Mouse (Mus musculus) myocyte (in vitro differentiated cells): Measurements from ENCODE around the gene Atad3a.

ENCODE experiments used
- E2F4 ChIP-seq: IDR thresholded peaks from one replicate; pipeline ENCODE4 v1.6.1; 2011; ENCODE audit warnings: mild to moderate bottlenecking, control low read depth, moderate library complexity; ENCODE audit not compliant: insufficient read depth
- MAX ChIP-seq: IDR thresholded peaks from one replicate; pipeline ENCODE4 v1.6.1; 2011; ENCODE audit warnings: low read depth, mild to moderate bottlenecking, control low read depth
- MYOG ChIP-seq, 3 experiments: IDR thresholded peaks; one replicate each; pipeline ENCODE4 v1.6.1; 2011; ENCODE audit warnings: control low read depth in 2 of 3, low read depth in 2 of 3, mild to moderate bottlenecking in 2 of 3; ENCODE audit not compliant: insufficient read length in 2 of 3, control insufficient read depth in 1 of 3, insufficient read depth in 1 of 3
- POLR2A ChIP-seq: IDR thresholded peaks from one replicate; pipeline ENCODE4 v1.6.1; 2011; ENCODE audit warnings: low read depth, mild to moderate bottlenecking, control low read depth, moderate library complexity; ENCODE audit not compliant: insufficient read length
- POLR2AphosphoS2 ChIP-seq: IDR thresholded peaks from one replicate; pipeline ENCODE4 v1.6.1; 2011; ENCODE audit warnings: low read depth, control low read depth; ENCODE audit not compliant: insufficient read length
- TCF12 ChIP-seq: IDR thresholded peaks from one replicate; pipeline ENCODE4 v1.6.1; 2011; ENCODE audit warnings: mild to moderate bottlenecking, control low read depth; ENCODE audit not compliant: poor library complexity, insufficient read depth, severe bottlenecking
- USF1 ChIP-seq: IDR thresholded peaks from one replicate; pipeline ENCODE4 v1.6.1; 2011; ENCODE audit warnings: low read depth, mild to moderate bottlenecking, control low read depth, moderate library complexity

DNA sequence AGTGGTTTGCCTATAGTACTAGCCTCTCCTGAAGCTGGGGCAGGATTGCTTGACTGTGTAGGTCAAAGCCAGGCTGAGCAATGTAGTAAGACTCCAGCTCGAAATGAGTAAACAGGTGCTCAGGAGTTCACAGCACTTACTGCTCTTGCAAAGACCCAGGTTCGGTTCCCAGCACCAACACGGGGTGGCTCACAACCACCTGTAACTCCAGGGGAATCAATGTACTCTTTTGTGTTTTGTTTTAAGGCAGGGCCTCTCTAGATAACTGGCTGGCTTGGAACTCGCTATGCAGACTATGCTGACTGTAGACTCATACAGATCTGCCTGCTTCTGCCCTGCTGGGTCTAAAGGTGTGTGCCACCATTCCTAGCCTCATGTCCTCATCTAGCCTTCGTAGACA, 18.2 kb downstream of the Atad3a start:
- no peak for TF ChIP-seq POLR2A
- no peak for TF ChIP-seq TCF12
- no peak for TF ChIP-seq E2F4
- no peak for TF ChIP-seq POLR2AphosphoS2
- TF ChIP-seq MYOG (IDR thresholded peaks at IDR 0.05; ENCODE audit: control insufficient read depth in 1 of 3, insufficient read depth in 1 of 3, insufficient read length in 2 of 3, low read depth in 2 of 3): no peak
- no peak for TF ChIP-seq USF1
- no peak for TF ChIP-seq MAX
